Mouse (Mus musculus) stomach, embryonic 16.5 days (tissue): Measurements from ENCODE around the gene Myom1. TPM values are rescaled to one million over a fixed set of nuclear protein-coding genes. Genes with fewer than 3 reads are reported as not detected.
"Not testable (repeated sequence)": the region's sequence is repeated elsewhere in the genome, so short reads cannot be mapped to it uniquely, and the experiment has no call there.

Experiments
- ATAC-seq: fragments of 200-750 bp; cut with Nextera tagmentation; 2 replicates; pipeline ENCODE4 v1.8.0; 2017; ENCODE audit warnings: moderate number of reproducible peaks, moderate TSS enrichment; ENCODE audit not compliant: insufficient read depth, low FRiP score
- H3K27ac ChIP-seq: fragments of 300-500 bp; sonication (generic); 2 replicates; pipeline ENCODE4 v1.5.1; 2014; ENCODE audit warnings: low read length
- H3K27me3 ChIP-seq: fragments of 300-500 bp; sonication (generic); 2 replicates; pipeline ENCODE4 v1.6.1; 2014; ENCODE audit warnings: low read length, control low read depth, mixed read lengths; ENCODE audit not compliant: control insufficient read depth, insufficient read depth
- H3K36me3 ChIP-seq: fragments of 300-500 bp; sonication (generic); 2 replicates; pipeline ENCODE4 v1.6.1; 2014; ENCODE audit warnings: low read length; ENCODE audit not compliant: control insufficient read depth, insufficient read depth
- H3K4me1 ChIP-seq: fragments of 300-500 bp; sonication (generic); 2 replicates; pipeline ENCODE4 v1.6.1; 2014; ENCODE audit warnings: low read length, control low read depth, mixed read lengths; ENCODE audit not compliant: control insufficient read depth, insufficient read depth
- H3K4me2 ChIP-seq: fragments of 300-500 bp; sonication (generic); 2 replicates; pipeline ENCODE4 v1.6.1; 2014; ENCODE audit warnings: low read depth, low read length, mixed read lengths
- H3K4me3 ChIP-seq: fragments of 300-500 bp; sonication (generic); replicated peaks from 2 replicates; pipeline ENCODE4 v1.5.1; 2014; ENCODE audit warnings: mild to moderate bottlenecking, low read length
- H3K9ac ChIP-seq: fragments of 300-500 bp; sonication (generic); 2 replicates; pipeline ENCODE4 v1.6.1; 2014; ENCODE audit warnings: low read length
- H3K9me3 ChIP-seq: fragments of 300-500 bp; sonication (generic); replicated peaks from 2 replicates; pipeline ENCODE4 v1.6.1; 2016; ENCODE audit warnings: low read length, control low read depth; ENCODE audit not compliant: control insufficient read depth
- WGBS: fragments of 180-500 bp; shearing (Covaris S2); extraction: QIAGEN DNeasy Blood & Tissue Kit; methylation state at CpG from one replicate; pipeline ENCODE4 v1.1.7; 2014; 5-methylcytosine and 5-hydroxymethylcytosine counted together
- polyA plus RNA-seq: library from polyadenylated mRNA; unstranded; fragments of >200 nt; fragmentation: Nextera tagmentation; extraction: Ambion mirVana; gene quantifications from 2 replicates; pipeline ENCODE4 v1.2.1, GENCODE M21; 2015

Gene Myom1
- polyA plus RNA-seq, result 15.7 and 21.1 TPM in 2 replicates

- Histone ChIP-seq H3K9ac (peak within 1 kb of the TSS; percentile 97), H3K27me3 (no peaks in the 10 kb centered on the region), H3K9me3 (no peaks in the 10 kb centered on the region), H3K27ac (peak within 1 kb of the TSS; percentile 100), H3K4me1 (peaks cover 31% of the 10 kb centered on the region), H3K36me3 (no peaks in the 10 kb centered on the region), H3K4me2 (peak within 1 kb of the TSS; percentile 71), H3K4me3 (peak within 1 kb of the TSS; percentile 91)
- peak; percentile 95 for ATAC-seq
- WGBS, result under 1% methylated on average over 65 of the region's 65 CpGs
Observed at GRCm38 (mm10) chr17:71002081-71002743, at the start of gene Myom1. Myom1 (plus strand) TSS chr17:71002633.

GRCm38 (mm10) chr17:70963546-70963945, 38.9 kb upstream of the Myom1 start:
- WGBS, result 82% methylated on average over 12 of the region's 13 CpGs

GRCm38 (mm10) chr17:70965281-70965680, 37.2 kb upstream of the Myom1 start:
- H3K4me1 ChIP-seq, result no peaks in the 10 kb centered on the region
- H3K9ac ChIP-seq, result no peak overlapping the region
- no peak for ATAC-seq
- no peak overlapping the region for H3K27ac ChIP-seq
- H3K9me3 ChIP-seq, result no peaks in the 10 kb centered on the region
- no peaks in the 10 kb centered on the region for H3K27me3 ChIP-seq
- no peak overlapping the region for H3K4me3 ChIP-seq
- no peaks in the 10 kb centered on the region for H3K36me3 ChIP-seq
- H3K4me2 ChIP-seq, result no peak overlapping the region
- WGBS, result 72% methylated on average over 2 of the region's 2 CpGs

More at GRCm38 (mm10) chr17:70963546-70963945, 38.9 kb upstream of the Myom1 start:
- H3K27ac ChIP-seq, H3K4me2 ChIP-seq, H3K36me3 ChIP-seq, H3K27me3 ChIP-seq, H3K9ac ChIP-seq, H3K4me3 ChIP-seq, H3K9me3 ChIP-seq, H3K4me1 ChIP-seq: not testable (repeated sequence)
- ATAC-seq, result peak; percentile 100

- Histone ChIP-seq H3K4me3 (no peak overlapping the region), H3K27ac (no peak overlapping the region), H3K4me1 (no peaks in the 10 kb centered on the region), H3K36me3 (no peaks in the 10 kb centered on the region), H3K27me3 (no peaks in the 10 kb centered on the region), H3K9me3 (no peaks in the 10 kb centered on the region), H3K9ac (no peak overlapping the region), H3K4me2 (no peak overlapping the region)
- no peak for ATAC-seq
- WGBS, result 80% methylated on average over 7 of the region's 7 CpGs
Observed at GRCm38 (mm10) chr17:70966126-70966525, 36.3 kb upstream of the Myom1 start.

- WGBS, result 47% methylated on average over 9 of the region's 9 CpGs
- H3K9me3 ChIP-seq, result no peaks in the 10 kb centered on the region
- H3K27me3 ChIP-seq, result no peaks in the 10 kb centered on the region
- H3K9ac ChIP-seq, result no peak overlapping the region
- H3K4me1 ChIP-seq, result 0 out of 2 replicates have a peak, but pooled peaks cover 2% of the 10 kb centered on the region
- ATAC-seq, result no peak
- H3K4me2 ChIP-seq, result no peak overlapping the region
- H3K4me3 ChIP-seq, result no peak overlapping the region
- no peaks in the 10 kb centered on the region for H3K36me3 ChIP-seq
- H3K27ac ChIP-seq, result no peak overlapping the region
Observed at GRCm38 (mm10) chr17:70967191-70967590, 35.2 kb upstream of the Myom1 start.

- H3K4me3 ChIP-seq, result no peak overlapping the region
- H3K27ac ChIP-seq, result no peak overlapping the region
- no peak for ATAC-seq
- H3K4me2 ChIP-seq, result no peak overlapping the region
- H3K9ac ChIP-seq, result no peak overlapping the region
- no peaks in the 10 kb centered on the region for H3K27me3 ChIP-seq
- no peaks in the 10 kb centered on the region for H3K36me3 ChIP-seq
- H3K9me3 ChIP-seq, result no peaks in the 10 kb centered on the region
- 61% methylated on average over 12 of the region's 12 CpGs for WGBS
- H3K4me1 ChIP-seq, result 0 out of 2 replicates have a peak, but pooled peaks cover 2% of the 10 kb centered on the region
Observed at GRCm38 (mm10) chr17:70967646-70968045, 34.8 kb upstream of the Myom1 start.

- Histone ChIP-seq H3K4me3 (no peak overlapping the region), H3K27me3 (no peaks in the 10 kb centered on the region), H3K9me3 (no peaks in the 10 kb centered on the region), H3K9ac (no peak overlapping the region), H3K4me2 (0 out of 2 replicates have a peak overlapping the region, but pooled peaks have one; percentile 1), H3K27ac (no peak overlapping the region), H3K4me1 (0 out of 2 replicates have a peak, but pooled peaks cover 2% of the 10 kb centered on the region), H3K36me3 (0 out of 2 replicates have a peak, but pooled peaks cover 6% of the 10 kb centered on the region)
- WGBS, result 22% methylated on average over 8 of the region's 8 CpGs
- peak; percentile 26; the same call in 1 of the 2 replicates for ATAC-seq
Observed at GRCm38 (mm10) chr17:70968606-70969191, 33.7 kb upstream of the Myom1 start.

- H3K4me1 ChIP-seq, result 0 out of 2 replicates have a peak, but pooled peaks cover 2% of the 10 kb centered on the region
- H3K9ac ChIP-seq, result no peak overlapping the region
- H3K27me3 ChIP-seq, result no peaks in the 10 kb centered on the region
- no peaks in the 10 kb centered on the region for H3K9me3 ChIP-seq
- 61% methylated on average over 11 of the region's 11 CpGs for WGBS
- H3K4me3 ChIP-seq, result no peak overlapping the region
- H3K36me3 ChIP-seq, result peaks cover 12% of the 10 kb centered on the region; the same call in 1 of the 2 replicates
- H3K27ac ChIP-seq, result no peak overlapping the region
- no peak for ATAC-seq
- H3K4me2 ChIP-seq, result no peak overlapping the region
Observed at GRCm38 (mm10) chr17:70971206-70971605, 31.2 kb upstream of the Myom1 start.

- H3K4me2 ChIP-seq, result no peak overlapping the region
- no peak for ATAC-seq
- H3K4me3 ChIP-seq, result no peak overlapping the region
- H3K9me3 ChIP-seq, result no peaks in the 10 kb centered on the region
- WGBS, result 83% methylated on average over 9 of the region's 9 CpGs
- H3K36me3 ChIP-seq, result peaks cover 16% of the 10 kb centered on the region; the same call in 1 of the 2 replicates
- H3K27ac ChIP-seq, result no peak overlapping the region
- no peak overlapping the region for H3K9ac ChIP-seq
- 0 out of 2 replicates have a peak, but pooled peaks cover 2% of the 10 kb centered on the region for H3K4me1 ChIP-seq
- H3K27me3 ChIP-seq, result no peaks in the 10 kb centered on the region
Observed at GRCm38 (mm10) chr17:70973398-70973797, 29.0 kb upstream of the Myom1 start.
